Mouse (Mus musculus) E14TG2a.4 (cell line): ENCODE data around the gene Rnf123.

ENCODE experiments used
- CTCF ChIP-seq: conservative IDR thresholded peaks from 2 replicates; pipeline ENCODE4 v1.5.1; 2014; ENCODE audit warnings: low read length
- NANOG ChIP-seq: IDR thresholded peaks from 2 replicates; pipeline ENCODE4 v1.6.1; 2014; ENCODE audit warnings: borderline replicate concordance, low read length, mixed read lengths
- POU5F1 ChIP-seq: IDR thresholded peaks from 2 replicates; pipeline ENCODE4 v1.6.1; 2014; ENCODE audit warnings: low read length, borderline replicate concordance

- TF ChIP-seq CTCF: no peak
- no peak for TF ChIP-seq POU5F1
- TF ChIP-seq NANOG: no peak
Measured at GRCm38 (mm10) chr9:108115290-108116077, 32.3 kb upstream of the Rnf123 start.
